Mouse (Mus musculus): ENCODE results near the gene Cavin1. TPM values are rescaled to one million over a fixed set of nuclear protein-coding genes. Genes with fewer than 3 reads are reported as not detected.

Cavin1 gene
- total and polyA plus RNA-seq, 3 experiments, result 3.4 to 9.0 TPM; not detected in 1

GRCm38 (mm10) chr11:100947548-100947947 lies 23.1 kb downstream of the Cavin1 start:
- no peaks in the 10 kb centered on the region for H3K36me3 ChIP-seq (ENCODE audit: control insufficient read depth in 1 of 2, insufficient read depth in 2 of 2, low read length in 2 of 2)
- no peak overlapping the region for H3K4me3 ChIP-seq (ENCODE audit: control insufficient read depth in 1 of 2, insufficient read depth in 1 of 2, low read depth in 2 of 2, low read length in 2 of 2)
- peak; percentile 76 for DNase-seq (ENCODE audit: low read depth, low spot score)
- H3K27ac ChIP-seq (ENCODE audit: control insufficient read depth, low read depth, low read length), result no peak overlapping the region
- no peaks in the 10 kb centered on the region for H3K9me3 ChIP-seq (replicated peaks; ENCODE audit: insufficient read depth, low read length)
- H3K27me3 ChIP-seq (ENCODE audit: control insufficient read depth in 1 of 2, insufficient read depth in 2 of 2, low read length in 2 of 2), result no peaks in the 10 kb centered on the region
- no peak overlapping the region for H3K9ac ChIP-seq (ENCODE audit: control insufficient read depth, low read depth, low read length, poor library complexity, severe bottlenecking)
- no peaks in the 10 kb centered on the region for H3K79me2 ChIP-seq (ENCODE audit: control insufficient read depth, insufficient read depth, low read length, poor library complexity)
- peaks cover 0 to 6% of the 10 kb centered on the region in 2 experiments; a peak in 3 of 4 replicates for H3K4me1 ChIP-seq (ENCODE audit: control insufficient read depth in 1 of 2, insufficient read depth in 2 of 2, low read length in 2 of 2)
- no peak for TF ChIP-seq MXI1 (IDR thresholded peaks at IDR 0.05; ENCODE audit: low read depth, low read length)
- TF ChIP-seq NRF1 (IDR thresholded peaks at IDR 0.05; ENCODE audit: insufficient read depth, low read depth, low read length, poor library complexity, severe bottlenecking), result no peak
- TF ChIP-seq NELFE (IDR thresholded peaks at IDR 0.05; ENCODE audit: low read depth, low read length), result no peak
- TF ChIP-seq MEF2A (IDR thresholded peaks at IDR 0.05; ENCODE audit: extremely low read depth, insufficient replicate concordance, low read depth, low read length, poor library complexity, severe bottlenecking), result no peak
- no peak for TF ChIP-seq E2F4 (IDR thresholded peaks at IDR 0.05; ENCODE audit: borderline replicate concordance, low read depth, low read length)
- TF ChIP-seq POLR2A (IDR thresholded peaks at IDR 0.05; ENCODE audit: control insufficient read depth in 1 of 2, insufficient read depth in 1 of 2, low read depth in 1 of 2, low read length in 2 of 2, poor library complexity in 1 of 2), result no peak
- no peak for TF ChIP-seq UBTF (IDR thresholded peaks at IDR 0.05; ENCODE audit: borderline replicate concordance, insufficient read depth, low read depth, low read length)
- no peak for TF ChIP-seq GATA1 (IDR thresholded peaks at IDR 0.05; ENCODE audit: low read depth, low read length)
- TF ChIP-seq BHLHE40 (IDR thresholded peaks at IDR 0.05; ENCODE audit: borderline replicate concordance, low read depth, low read length), result no peak
- TF ChIP-seq MAX (IDR thresholded peaks at IDR 0.05; ENCODE audit: low read length), result no peak
- no peak for TF ChIP-seq TCF12 (IDR thresholded peaks at IDR 0.05; ENCODE audit: low read depth, low read length)
- peak; percentile 68 to 92 (median 77) for TF ChIP-seq CTCF (IDR thresholded peaks at IDR 0.05 in 2 of 3, conservative IDR thresholded peaks at IDR 0.05 in 1 of 3; ENCODE audit: control insufficient read depth in 1 of 3, insufficient read depth in 1 of 3, low read depth in 2 of 3, low read length in 3 of 3, poor library complexity in 1 of 3, severe bottlenecking in 1 of 3)
- 0 out of 2 replicates have a peak, but pooled peaks have one; percentile 15 for TF ChIP-seq HCFC1 (IDR thresholded peaks at IDR 0.05; ENCODE audit: low read depth, low read length)
- 0 out of 2 replicates have a peak, but pooled peaks have one; percentile 29 for TF ChIP-seq MYC (IDR thresholded peaks at IDR 0.05; ENCODE audit: low read depth, low read length)
- TF ChIP-seq USF2 (IDR thresholded peaks at IDR 0.05; ENCODE audit: borderline replicate concordance in 1 of 2, insufficient read depth in 1 of 2, low read depth in 1 of 2, low read length in 2 of 2), result no peak
- TF ChIP-seq JUND (IDR thresholded peaks at IDR 0.05; ENCODE audit: low read depth, low read length), result no peak
- TF ChIP-seq CHD2 (IDR thresholded peaks at IDR 0.05; ENCODE audit: low read length), result no peak
- TF ChIP-seq RAD21 (IDR thresholded peaks at IDR 0.05; ENCODE audit: low read depth, low read length), result peak; percentile 93
- no peak for TF ChIP-seq USF1 (IDR thresholded peaks at IDR 0.05; ENCODE audit: low read depth, low read length)
- TF ChIP-seq POLR2AphosphoS5 (IDR thresholded peaks at IDR 0.05; ENCODE audit: borderline replicate concordance, low read depth, low read length), result no peak
- TF ChIP-seq TBP (IDR thresholded peaks at IDR 0.05; ENCODE audit: low read depth, low read length), result no peak
- TF ChIP-seq CHD1 (IDR thresholded peaks at IDR 0.05; ENCODE audit: low read depth, low read length), result no peak
- TF ChIP-seq MYB (IDR thresholded peaks at IDR 0.05; ENCODE audit: low read depth, low read length), result no peak
- peak; percentile 73 for TF ChIP-seq ZNF384 (IDR thresholded peaks at IDR 0.05; ENCODE audit: low read depth, low read length)
- TF ChIP-seq ZKSCAN1 (IDR thresholded peaks at IDR 0.05; ENCODE audit: low read depth, low read length), result no peak
- no peak for TF ChIP-seq KAT2A (conservative IDR thresholded peaks at IDR 0.05; ENCODE audit: low read depth, low read length)
- TF ChIP-seq ZMIZ1 (IDR thresholded peaks at IDR 0.05; ENCODE audit: low read depth, low read length), result no peak
- no peak for TF ChIP-seq EP300 (IDR thresholded peaks at IDR 0.05; ENCODE audit: low read depth in 1 of 2, low read length in 2 of 2)
- peak; percentile 96 for TF ChIP-seq ZC3H11A (IDR thresholded peaks at IDR 0.05; ENCODE audit: low read depth, low read length)
- no peak for TF ChIP-seq GABPA (IDR thresholded peaks at IDR 0.05; ENCODE audit: low read depth, low read length)
- no peak for TF ChIP-seq MAZ (IDR thresholded peaks at IDR 0.05; ENCODE audit: low read depth, low read length)
- TF ChIP-seq SIN3A (IDR thresholded peaks at IDR 0.05; ENCODE audit: low read length), result peak; percentile 54; the same call in 1 of the 2 replicates
- peak; percentile 93 for TF ChIP-seq SMC3 (IDR thresholded peaks at IDR 0.05; ENCODE audit: low read depth, low read length)
- no peak for TF ChIP-seq POLR2AphosphoS2 (IDR thresholded peaks at IDR 0.05; ENCODE audit: low read length)
- TF ChIP-seq ELF1 (IDR thresholded peaks at IDR 0.05; ENCODE audit: low read depth, low read length), result no peak
- TF ChIP-seq RCOR1 (IDR thresholded peaks at IDR 0.05; ENCODE audit: low read depth, low read length), result no peak
- TF ChIP-seq MAFK (IDR thresholded peaks at IDR 0.05; ENCODE audit: borderline replicate concordance, low read depth, low read length), result no peak
- TF ChIP-seq ETS1 (IDR thresholded peaks at IDR 0.05; ENCODE audit: low read depth, low read length), result no peak
